In the genomic region with DNA sequence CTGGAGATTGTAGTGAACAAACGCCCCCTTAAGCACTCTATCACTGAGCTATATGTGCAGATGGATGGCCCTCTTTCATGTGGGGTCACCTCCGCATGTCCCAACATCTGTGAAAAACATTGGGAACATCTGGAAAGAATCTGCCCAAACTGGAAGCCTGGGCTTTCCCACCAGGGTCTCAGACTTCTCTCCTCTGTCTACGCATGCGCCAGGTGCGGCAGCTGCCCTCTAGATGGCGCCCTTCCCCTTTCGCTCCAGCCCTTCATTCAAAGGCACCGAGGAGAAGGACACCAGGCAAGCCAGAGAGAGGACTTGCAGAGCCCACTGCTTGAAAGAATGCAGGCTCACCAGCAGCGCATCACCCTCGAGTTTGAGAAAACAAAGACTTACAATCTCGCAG, we compare ENCODE assay signal across 8 mouse cellular contexts. TPM values are rescaled to one million over a fixed set of nuclear protein-coding genes. Genes with fewer than 3 reads are reported as not detected.
A peak's percentile ranks its signal among the peaks of the same experiment; 100 is the strongest.
DNase-seq lines count a peak whose midpoint lies in the region; ATAC-seq lines count a peak whose summit lies in the region.

No protein-coding gene starts in this region.

- H3K27me3 ChIP-seq in forebrain, embryonic 15.5 days = no peaks in the 10 kb centered on the region
- no peaks in the 10 kb centered on the region for H3K27me3 ChIP-seq in neural tube, embryonic 15.5 days (replicated peaks)

- intact Hi-C loops in heart, postnatal 14 days (cut with DNase I) = loop anchor here (1.0 kb wide), 1 partner anchor 37 kb away; no protein-coding TSS in a partner anchor

- WGBS in forebrain, embryonic 15.5 days = 3% methylated on average over 11 of the region's 11 CpGs
- 3% methylated on average over 10 of the region's 11 CpGs for WGBS in neural tube, embryonic 15.5 days

- peaks cover 12% of the 10 kb centered on the region for H3K4me1 ChIP-seq in forebrain, embryonic 15.5 days
- peaks cover 11% of the 10 kb centered on the region for H3K4me1 ChIP-seq in neural tube, embryonic 15.5 days

- no peak overlapping the region for H3K4me3 ChIP-seq in forebrain, embryonic 15.5 days
- no peak overlapping the region for H3K4me3 ChIP-seq in neural tube, embryonic 15.5 days (replicated peaks)

- DNase-seq in CD8-positive naive resting alpha-beta T cell, adult 2 months (ENCODE audit: low read depth in 2 of 2, low spot score in 2 of 2) = peak; percentile 89 to 90
- DNase-seq in c-Kit-positive CD71-positive TER-119-positive erythroid progenitor cells, embryonic 14.5 days (ENCODE audit: low spot score) = peak; percentile 79
- peak; percentile 89 to 94 for DNase-seq in heart, postnatal 14 days
- DNase-seq in layer of hippocampus, adult 11-12 months (ENCODE audit: low spot score) = peak; percentile 86
- DNase-seq in lung, adult 18-20 months = peak; percentile 83 to 86
- peak; percentile 92 for DNase-seq in testis, postnatal 10 days (ENCODE audit: low spot score)

- H3K9ac ChIP-seq in forebrain, embryonic 15.5 days (replicated peaks) = no peak overlapping the region
- H3K9ac ChIP-seq in neural tube, embryonic 15.5 days (replicated peaks) = 0 out of 2 replicates have a peak overlapping the region, but pooled peaks have one; percentile 10

- no peak overlapping the region for H3K27ac ChIP-seq in forebrain, embryonic 15.5 days (replicated peaks)
- 0 out of 2 replicates have a peak overlapping the region, but pooled peaks have one; percentile 41 for H3K27ac ChIP-seq in neural tube, embryonic 15.5 days (replicated peaks)

- no peaks in the 10 kb centered on the region for H3K36me3 ChIP-seq in forebrain, embryonic 15.5 days
- H3K36me3 ChIP-seq in neural tube, embryonic 15.5 days = no peaks in the 10 kb centered on the region

- 0 out of 2 replicates have a peak, but pooled peaks have one; percentile 57 for ATAC-seq in forebrain, embryonic 15.5 days (replicated peaks)
- peak; percentile 78; the same call in 1 of the 2 replicates for ATAC-seq in neural tube, embryonic 15.5 days (ENCODE audit: low FRiP score)

- H3K9me3 ChIP-seq in forebrain, embryonic 15.5 days = no peaks in the 10 kb centered on the region
- no peaks in the 10 kb centered on the region for H3K9me3 ChIP-seq in neural tube, embryonic 15.5 days (replicated peaks)

- H3K4me2 ChIP-seq in forebrain, embryonic 15.5 days (replicated peaks) = no peak overlapping the region; the same call in 1 of the 2 replicates
- peak overlapping the region; percentile 29 for H3K4me2 ChIP-seq in neural tube, embryonic 15.5 days

RNA-seq across cellular contexts. Expression of a gene that starts 8.7 kb away (rescaled TPM):
- polyA plus RNA-seq in forebrain, embryonic 15.5 days (2015; fragmentation: Nextera tagmentation; extraction: Ambion mirVana) = 5.4 and 6.0 TPM in 2 replicates
- 10 to 100 TPM in 1 of 2 experiments, 1 to 10 TPM in 1; 9.4 to 10.4 TPM for total RNA-seq in heart, postnatal 14 days (2021)
- 2.1 and 4.4 TPM in 2 replicates for polyA plus RNA-seq in neural tube, embryonic 15.5 days (2015; fragmentation: Nextera tagmentation; extraction: Ambion mirVana)

RNA-seq across cellular contexts. Expression of a gene that starts 20.2 kb away (rescaled TPM):
- 87.3 and 98.1 TPM in 2 replicates for polyA plus RNA-seq in forebrain, embryonic 15.5 days (2015; fragmentation: Nextera tagmentation; extraction: Ambion mirVana)
- total RNA-seq in heart, postnatal 14 days (2021) = 10 to 100 TPM; 85.4 to 93.7 TPM
- polyA plus RNA-seq in neural tube, embryonic 15.5 days (2015; fragmentation: Nextera tagmentation; extraction: Ambion mirVana) = 227 TPM in 2 replicates

RNA-seq across cellular contexts. Expression of a gene that starts 42.7 kb away (rescaled TPM):
- 3.4 and 3.7 TPM in 2 replicates for polyA plus RNA-seq in forebrain, embryonic 15.5 days (2015; fragmentation: Nextera tagmentation; extraction: Ambion mirVana)
- 10 to 100 TPM; 11.6 to 12.8 TPM for total RNA-seq in heart, postnatal 14 days (2021)
- polyA plus RNA-seq in neural tube, embryonic 15.5 days (2015; fragmentation: Nextera tagmentation; extraction: Ambion mirVana) = 6.6 and 6.7 TPM in 2 replicates
